Mouse (Mus musculus) left cerebral cortex, postnatal 10 days (tissue): Measurements from ENCODE around the gene Hsd3b7. TPM values are rescaled to one million over a fixed set of nuclear protein-coding genes. Genes with fewer than 3 reads are reported as not detected.
"Not testable (repeated sequence)": the region's sequence is repeated elsewhere in the genome, so short reads cannot be mapped to it uniquely, and the experiment has no call there.

ENCODE experiments used
- DNase-seq, 2 experiments: peaks; one replicate each; pipeline ENCODE4 v3.0.0; 2021 to 2022; ENCODE audit warnings: low spot score in 2 of 2, mixed read lengths in 1 of 2; ENCODE audit errors: extremely low spot score in 1 of 2
- intact Hi-C: fragments of 180-260 bp; cut with DNase I; formaldehyde crosslinking; loops from one replicate; pipeline ENCODE4 v1.15.1; 2025
- total RNA-seq, 2 experiments: library from RNA; stranded (reverse); gene quantifications; 2 replicates each; pipeline ENCODE4 v1.2.3; 2021

The Hsd3b7 gene
- total RNA-seq, 2 experiments from 2014 or later: 2.4 to 4.5 TPM

DNA sequence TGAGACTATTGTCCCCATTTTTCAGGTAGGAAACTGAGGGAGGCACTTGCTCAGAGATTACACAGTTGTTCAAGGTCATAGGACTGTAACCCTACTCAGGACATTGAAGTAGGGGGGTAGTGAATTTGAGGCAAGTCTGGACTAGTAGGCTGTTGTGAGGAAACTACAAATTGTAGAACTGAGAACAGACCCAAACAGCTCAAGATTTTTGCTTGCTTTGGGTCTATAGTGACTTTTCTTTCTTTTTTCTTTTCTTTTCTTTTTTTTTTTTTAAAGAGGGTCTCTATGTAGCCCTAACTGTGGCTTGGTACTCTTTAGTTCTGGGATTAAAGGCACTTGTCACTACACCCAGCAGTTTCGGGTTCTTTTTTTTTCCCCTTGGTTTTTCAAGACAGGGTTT, 27.8 kb upstream of the Hsd3b7 start:
- no peak for DNase-seq
- intact Hi-C loops: no loop called here

DNA sequence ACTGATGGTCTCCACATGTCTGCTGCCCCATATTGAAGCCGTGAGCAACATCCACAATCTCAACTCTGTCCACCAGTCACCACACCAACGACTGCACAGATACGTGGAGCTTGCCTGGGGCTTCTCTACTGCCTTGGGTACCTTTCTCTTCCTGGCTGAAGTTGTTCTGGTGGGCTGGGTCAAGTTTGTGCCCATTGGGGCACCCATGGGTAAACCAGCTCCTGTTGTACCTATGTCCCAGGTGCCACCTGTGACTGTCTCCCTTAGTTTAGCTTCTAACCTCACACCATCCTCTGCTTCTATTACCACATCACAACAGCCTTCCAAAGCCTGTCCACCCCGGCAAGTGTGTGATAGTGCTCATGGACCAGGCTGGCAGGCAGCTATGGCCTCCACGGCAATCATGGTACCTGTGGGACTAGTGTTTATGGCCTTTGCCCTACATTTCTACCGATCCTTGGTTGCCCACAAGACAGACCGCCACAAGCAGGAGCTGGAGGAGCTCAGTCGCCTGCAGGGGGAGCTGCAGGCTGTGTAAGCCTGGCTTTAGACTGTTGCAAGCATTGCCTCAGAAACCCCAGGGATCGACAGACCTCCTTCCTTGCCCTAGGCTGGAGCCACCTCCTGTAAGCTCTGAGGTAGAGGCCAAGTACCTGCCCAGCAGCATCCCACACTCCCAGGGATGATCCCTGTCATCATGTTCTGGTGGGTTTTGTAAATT, 26.6 kb upstream of the Hsd3b7 start:
- intact Hi-C loops: no loop called here
- DNase-seq: peak in 1 of 2 experiments; percentile 84

DNA sequence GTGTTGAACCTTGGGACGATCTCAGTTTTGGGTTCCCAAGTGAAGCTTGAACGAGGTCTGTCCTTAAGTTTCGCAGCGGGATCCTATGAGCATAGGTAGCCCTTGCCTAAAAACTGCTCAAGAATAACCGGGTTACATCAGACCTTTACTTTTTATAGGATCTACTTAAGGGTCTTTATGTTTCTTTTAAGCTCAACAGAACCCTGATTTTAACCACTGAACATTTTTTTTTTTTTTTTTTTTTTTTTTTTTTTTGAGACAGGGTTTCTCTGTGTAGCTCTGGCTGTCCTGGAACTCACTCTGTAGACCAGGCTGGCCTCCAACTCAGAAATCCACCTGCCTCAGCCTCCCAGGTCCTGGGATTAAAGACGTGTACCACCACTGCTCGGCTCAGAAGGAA, 24.6 kb upstream of the Hsd3b7 start:
- intact Hi-C loops, DNase-seq: not testable (repeated sequence)

DNA sequence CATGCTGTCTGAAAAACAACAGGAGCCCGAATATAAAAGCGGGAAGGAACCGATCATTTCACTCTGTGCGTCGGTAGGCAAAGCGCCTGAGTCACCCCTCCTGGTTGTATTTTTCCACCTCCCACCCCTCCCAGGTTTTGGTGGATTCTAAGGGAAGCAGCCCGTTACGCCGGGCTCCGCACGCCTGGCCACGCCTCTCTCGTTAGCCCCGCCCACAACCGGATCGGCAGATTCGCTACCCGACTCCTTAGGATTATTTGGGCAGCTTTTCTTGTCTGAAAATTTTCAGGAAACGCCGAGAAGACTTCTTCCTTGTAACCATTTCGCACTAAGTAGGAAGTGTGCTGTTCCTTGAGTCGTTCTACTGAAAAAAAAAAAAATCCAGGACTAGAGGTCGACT, 24.0 kb upstream of the Hsd3b7 start, which contains the start of gene Setd1a:
Setd1a (plus strand) TSS at position 245 of the 400 bp plus-strand sequence.
- intact Hi-C loops: no loop called here

DNA sequence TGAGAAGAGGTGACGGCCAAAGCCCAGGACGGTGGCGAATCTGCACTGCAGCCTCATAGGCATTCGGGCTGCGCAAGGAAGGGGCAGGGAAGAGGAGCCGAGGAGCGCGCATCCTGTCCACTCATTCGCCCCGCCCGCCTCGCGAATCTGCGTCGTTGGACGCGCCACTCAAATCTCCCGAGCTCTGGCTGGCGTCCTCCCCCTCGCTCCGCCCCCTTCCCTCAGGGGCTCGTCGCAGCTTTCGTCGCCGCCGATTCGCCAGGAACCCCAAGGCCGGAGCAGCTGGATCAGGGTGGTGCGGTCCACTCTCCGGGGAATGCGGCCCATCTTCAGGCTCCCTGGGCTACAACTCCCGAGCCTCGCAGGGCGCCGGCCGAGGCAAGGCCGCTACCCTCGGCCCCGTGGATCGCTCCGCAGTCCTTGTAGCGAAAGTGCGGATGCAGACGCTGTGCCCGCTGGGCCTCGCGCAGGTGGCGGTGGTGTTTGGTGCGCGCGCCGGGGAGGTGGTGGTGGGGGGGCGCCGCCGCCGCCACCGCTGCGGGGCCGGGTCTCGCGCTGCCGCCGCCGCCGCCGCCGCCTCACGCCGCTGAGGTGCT, 23.4 kb upstream of the Hsd3b7 start:
- peak; percentile 93 to 99 for DNase-seq
- intact Hi-C loops: no loop called here

More for the DNA sequence above, 24.0 kb upstream of the Hsd3b7 start, which contains the start of gene Setd1a:
- peak; percentile 85 to 95 for DNase-seq

DNA sequence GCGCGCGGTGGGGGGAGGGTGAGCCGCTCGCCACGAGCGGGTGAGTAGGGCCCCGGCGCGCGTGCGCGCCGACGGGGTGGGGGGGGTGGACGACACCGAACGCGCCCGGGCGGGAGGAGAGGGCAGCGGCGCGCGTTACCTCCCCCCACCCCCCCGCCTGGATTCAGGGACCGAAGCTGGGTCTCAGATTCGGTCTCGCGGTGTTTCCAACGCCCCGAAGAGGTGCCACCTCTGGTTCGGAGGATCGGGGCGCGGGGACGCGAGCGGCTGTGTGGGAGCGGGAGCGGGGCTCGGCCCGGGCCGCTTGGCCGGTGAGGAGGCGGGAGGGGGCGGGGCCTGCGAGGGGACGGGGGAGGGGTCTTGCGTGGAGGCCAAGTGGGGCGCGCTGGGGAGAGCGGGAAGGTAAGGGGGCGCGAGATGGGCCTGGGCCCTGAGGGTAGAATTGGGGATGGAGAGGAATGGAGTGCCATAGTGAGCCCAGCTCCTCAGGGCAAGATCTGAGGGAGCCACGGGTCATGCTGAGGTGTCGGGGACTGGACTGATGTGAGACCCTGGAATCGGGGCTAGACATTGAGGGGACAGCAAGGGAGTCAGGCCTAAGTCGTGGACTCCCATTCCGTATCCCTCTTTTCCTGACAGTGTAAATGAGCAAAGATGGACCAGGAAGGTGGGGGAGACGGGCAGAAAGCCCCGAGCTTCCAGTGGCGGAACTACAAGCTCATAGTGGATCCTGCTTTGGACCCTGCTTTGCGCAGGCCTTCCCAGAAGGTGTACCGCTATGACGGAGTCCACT, 22.7 kb upstream of the Hsd3b7 start:
- DNase-seq: peak in 1 of 2 experiments; percentile 81
- intact Hi-C loops: no loop called here

DNA sequence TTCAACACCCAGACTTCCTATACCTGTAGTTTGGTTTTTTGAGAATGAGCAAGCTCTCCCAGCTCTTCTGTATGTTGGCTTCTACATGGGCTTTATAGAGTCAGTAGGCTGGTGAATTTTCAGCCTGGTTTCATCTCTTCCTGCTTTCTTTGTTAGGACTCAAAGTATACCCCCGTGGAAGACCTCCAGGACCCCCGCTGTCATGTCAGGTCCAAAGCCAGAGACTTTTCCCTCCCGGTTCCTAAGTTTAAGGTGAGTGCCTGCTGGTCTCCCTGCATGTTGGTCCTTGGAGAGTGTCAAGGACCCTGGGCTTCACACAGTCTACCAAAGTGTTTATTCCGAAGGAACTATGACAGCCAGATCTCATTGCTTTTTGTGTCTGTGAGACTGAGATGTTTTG, 22.1 kb upstream of the Hsd3b7 start:
- intact Hi-C loops: no loop called here
- no peak for DNase-seq

DNA sequence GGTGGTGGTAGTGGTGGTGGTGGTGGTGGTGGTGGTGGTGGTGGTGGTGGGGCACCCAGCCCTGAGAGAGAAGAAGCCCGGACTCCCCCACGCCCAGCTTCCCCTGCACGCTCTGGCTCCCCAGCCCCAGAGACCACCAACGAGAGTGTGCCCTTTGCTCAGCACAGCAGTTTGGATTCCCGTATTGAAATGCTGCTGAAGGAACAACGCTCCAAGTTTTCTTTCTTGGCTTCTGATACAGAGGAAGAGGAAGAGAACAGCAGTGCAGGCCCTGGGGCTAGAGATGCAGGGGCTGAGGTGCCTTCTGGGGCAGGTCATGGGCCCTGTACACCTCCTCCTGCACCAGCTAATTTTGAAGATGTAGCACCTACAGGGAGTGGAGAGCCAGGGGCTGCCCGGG, 15.1 kb upstream of the Hsd3b7 start, which contains the start of gene Gm49388:
Gm49388 (plus strand) TSS at position 301 of the 400 bp plus-strand sequence.
- intact Hi-C loops: loop anchor here (10.0 kb wide), 2 partner anchors 189 to 261 kb away; no protein-coding TSS in a partner anchor
- no peak for DNase-seq

DNA sequence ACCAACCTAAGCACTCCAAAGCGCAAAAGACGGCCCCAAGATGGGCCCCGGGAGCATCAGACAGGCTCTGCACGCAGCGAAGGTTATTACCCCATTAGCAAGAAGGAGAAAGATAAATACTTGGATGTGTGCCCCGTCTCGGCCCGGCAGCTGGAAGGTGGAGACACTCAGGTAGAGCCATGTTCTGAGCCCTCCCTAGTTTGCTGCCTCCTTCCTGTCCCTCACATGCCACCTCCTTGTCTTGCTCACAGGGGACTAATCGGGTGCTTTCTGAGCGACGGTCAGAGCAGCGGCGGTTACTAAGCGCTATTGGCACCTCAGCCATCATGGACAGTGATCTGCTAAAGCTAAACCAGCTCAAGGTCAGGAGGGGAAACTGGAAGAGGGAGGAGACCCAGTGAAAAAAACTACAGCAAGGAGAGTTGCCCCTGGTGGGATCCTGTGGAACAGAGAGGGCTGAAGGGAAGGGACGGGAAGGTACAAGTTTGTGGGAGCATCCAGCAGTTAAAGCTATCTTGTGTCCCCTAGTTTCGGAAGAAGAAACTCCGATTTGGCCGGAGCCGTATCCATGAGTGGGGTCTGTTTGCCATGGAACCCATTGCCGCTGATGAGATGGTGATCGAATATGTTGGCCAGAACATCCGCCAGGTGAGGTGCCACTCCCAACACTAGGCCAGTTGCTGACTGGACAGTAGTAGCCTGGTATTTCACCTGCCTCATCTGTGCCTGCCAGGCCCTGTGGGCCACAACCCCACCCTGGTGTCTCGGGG, 3.1 kb upstream of the Hsd3b7 start:
- intact Hi-C loops: no loop called here
- no peak for DNase-seq

DNA sequence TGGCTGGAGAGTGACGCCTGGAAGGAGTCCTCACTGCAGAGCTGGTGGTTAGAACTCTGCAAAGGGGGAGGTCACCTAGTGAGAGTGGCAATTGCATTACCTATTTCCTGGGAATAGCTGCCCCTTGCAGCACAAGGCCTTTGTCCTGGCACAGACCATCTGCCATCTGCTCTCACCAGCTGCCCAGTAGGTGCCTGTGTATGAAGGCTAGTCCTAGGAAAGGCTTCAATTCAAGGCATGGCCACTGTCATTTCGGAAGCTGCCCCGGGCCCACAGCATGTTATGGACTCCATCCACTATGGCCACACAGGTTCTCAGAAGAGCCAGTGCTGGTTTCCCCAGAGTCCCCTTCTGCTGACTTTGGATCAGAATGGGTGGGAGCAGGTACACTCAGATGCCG, 1.8 kb upstream of the Hsd3b7 start:
- intact Hi-C loops: no loop called here
- DNase-seq: no peak

DNA sequence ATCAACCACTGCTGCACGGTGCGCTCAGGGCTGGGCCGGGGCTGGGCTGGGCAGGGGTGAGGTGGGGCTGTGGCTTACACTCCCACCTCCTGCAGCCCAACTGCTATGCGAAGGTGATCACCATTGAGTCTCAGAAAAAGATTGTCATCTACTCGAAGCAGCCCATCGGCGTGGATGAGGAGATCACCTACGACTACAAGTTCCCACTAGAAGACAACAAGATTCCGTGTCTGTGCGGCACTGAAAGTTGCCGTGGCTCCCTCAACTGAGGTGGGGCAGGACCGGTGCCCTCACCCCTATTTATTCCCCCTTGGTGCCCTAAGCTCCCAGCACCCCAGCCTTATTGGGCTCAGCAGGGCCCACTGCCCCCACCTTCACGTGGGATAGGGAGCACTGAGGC, 1.2 kb upstream of the Hsd3b7 start:
- intact Hi-C loops: no loop called here
- no peak for DNase-seq

DNA sequence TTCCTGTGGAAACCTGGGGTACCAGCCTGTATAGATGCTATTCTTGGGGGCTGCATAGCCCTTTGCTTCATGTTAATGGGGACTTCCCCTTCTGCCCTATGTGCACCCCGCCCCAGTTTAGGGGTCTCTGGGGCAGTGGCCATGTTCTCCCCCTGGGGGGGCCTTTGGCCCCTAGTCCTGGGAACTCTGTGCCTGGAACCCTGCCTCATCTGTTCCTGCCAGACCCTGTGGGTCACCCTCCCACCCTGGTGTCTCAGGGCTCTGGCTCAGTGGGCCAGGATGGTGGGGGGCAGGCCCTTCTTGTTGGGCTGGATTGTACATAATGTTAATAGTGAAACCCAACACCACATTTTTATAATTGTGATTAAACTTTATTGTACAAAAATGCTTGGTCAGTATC, 666 bp upstream of the Hsd3b7 start:
- peak in 1 of 2 experiments; percentile 35 for DNase-seq

DNA sequence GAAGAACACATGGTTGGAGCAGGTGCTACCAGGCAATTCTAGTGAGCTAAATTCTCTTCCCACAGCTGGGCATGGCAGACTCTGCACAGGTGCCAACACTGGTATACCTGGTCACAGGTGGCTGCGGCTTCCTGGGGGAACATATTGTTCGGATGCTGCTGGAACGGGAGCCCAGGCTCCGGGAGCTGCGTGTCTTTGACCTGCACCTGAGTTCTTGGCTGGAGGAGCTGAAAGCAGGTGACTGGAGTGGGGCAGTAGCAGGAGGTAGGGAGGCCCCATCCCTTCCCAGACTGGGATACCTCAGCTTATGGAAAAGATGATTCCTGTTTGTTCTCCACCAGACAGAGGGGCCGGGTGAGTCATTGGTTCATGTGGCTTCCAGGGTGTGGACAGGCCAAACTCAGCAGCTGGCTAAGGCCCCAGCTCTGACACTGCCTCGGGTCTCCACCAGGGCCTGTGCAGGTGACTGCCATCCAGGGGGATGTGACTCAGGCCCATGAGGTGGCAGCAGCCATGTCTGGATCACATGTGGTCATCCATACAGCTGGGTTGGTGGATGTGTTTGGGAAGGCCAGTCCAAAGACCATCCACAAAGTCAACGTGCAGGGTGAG, 712 bp downstream of the Hsd3b7 start:
- intact Hi-C loops: no loop called here
- peak in 1 of 2 experiments; percentile 36 for DNase-seq

More for the DNA sequence above, 666 bp upstream of the Hsd3b7 start:
- intact Hi-C loops: no loop called here

DNA sequence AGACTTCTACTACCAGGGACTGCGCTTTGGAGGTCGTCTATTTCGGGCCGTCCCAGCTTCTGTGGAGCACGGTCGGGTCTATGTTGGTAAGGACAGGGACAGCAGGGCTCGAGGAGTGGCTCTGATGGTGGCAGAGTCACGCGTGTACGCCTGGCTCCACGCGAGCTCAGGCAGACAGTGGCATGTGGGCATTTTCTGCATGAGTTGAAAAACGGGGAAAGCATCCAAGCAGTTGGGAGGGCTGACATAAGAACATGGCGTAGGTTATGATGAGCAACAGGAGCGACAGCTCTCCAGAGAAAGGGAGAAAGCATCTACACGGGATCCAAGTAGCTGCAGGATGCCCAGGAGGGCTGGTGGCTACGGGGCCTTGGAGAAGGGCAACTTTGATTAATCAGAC, 1.9 kb downstream of the Hsd3b7 start:
- intact Hi-C loops: no loop called here
- DNase-seq: peak in 1 of 2 experiments; percentile 37

DNA sequence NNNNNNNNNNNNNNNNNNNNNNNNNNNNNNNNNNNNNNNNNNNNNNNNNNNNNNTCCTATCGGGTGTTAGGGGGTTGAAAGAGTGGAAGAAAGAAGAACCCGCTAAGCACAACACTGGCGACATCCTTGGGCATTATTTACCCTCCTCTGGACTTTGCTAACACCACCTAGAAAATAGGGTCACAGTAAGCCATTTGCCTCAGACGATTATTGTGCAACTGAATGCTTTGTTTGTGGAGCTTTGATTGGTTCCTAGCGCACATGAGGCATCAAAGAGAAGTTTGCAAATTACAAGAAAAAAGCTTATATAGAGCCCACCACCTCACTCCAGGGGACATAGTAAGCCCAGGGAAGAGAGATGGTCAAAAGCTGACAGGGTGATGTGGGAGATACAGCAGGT, 8.4 kb downstream of the Hsd3b7 start:
- intact Hi-C loops: no loop called here
- no peak for DNase-seq

DNA sequence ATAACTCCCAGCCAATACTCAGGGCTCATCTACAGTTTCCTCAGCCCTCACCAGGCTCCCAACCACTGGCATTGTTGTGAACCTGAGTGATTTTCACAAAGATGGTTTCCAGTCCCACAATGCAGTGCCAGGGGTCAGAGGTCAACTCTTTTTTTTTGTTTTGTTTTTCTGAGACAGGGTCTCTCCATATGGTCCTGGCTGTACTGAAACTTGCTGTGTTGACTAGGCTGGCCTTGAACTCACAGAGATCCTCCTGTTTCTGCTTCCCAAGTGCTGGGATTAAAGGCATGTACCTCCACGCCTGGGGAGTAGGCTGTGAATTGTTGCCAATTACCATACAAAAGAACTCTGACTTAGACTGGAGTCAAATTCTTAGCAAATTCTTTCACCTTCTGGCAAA, 9.4 kb downstream of the Hsd3b7 start:
- intact Hi-C loops: no loop called here
- DNase-seq: no peak

DNA sequence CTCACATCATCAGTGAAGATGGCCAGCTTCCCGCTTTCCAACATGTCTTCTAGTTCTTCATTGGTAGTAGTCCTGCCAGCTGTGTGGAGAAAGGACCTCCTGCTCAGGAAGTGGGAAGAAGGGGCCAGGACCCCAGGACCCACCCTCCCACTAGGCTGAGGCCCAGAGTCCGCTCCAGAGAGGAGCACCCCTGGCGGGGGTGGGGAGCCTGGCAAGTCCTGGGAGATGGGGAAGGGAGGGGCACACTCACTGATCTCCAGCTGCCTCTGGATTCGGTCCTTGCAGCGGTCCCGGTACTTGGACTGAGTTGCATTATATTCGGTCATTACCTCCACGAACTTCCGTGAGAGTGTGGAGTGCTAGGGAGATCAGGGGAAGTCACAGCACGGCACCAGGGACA, 10.2 kb downstream of the Hsd3b7 start:
- intact Hi-C loops: no loop called here
- DNase-seq: no peak

DNA sequence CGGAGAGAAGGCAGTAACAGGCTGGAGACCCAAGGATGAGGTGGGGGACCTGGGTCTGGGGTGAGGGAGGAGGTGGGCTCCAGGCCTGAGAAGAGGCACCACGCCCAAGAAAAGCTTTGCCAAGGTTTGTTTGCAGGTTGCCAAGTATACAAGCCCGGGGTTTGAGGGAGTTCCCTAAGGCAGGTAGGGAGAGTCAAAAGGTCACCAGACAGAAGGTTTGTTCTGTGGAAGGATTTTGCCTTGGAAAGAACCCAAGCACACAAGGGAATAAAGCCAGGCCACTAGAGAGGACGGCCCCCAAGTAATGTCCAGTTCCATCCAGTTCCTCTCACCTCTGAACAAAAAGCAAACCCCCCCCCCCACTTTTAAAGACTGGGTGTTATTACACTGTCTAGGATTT, 10.8 kb downstream of the Hsd3b7 start:
- no peak for DNase-seq
- intact Hi-C loops: no loop called here
